28 mouse cellular contexts compared by ENCODE assay signal in genomic region chr2:6647028-6647427, GRCm38 (mm10).
"Had no signal": no experiment of that assay in that cellular context is flagged by ENCODE, and none has a peak within 500 bp of the region (broad histone marks: within the 10 kb centered on the region; RNA-seq: fewer than 3 reads in every experiment).

No protein-coding gene starts in this region.

- H3K36me3 ChIP-seq: embryonic facial prominence, embryonic 10.5 days; embryonic facial prominence, embryonic 12.5 days; embryonic facial prominence, embryonic 13.5 days; embryonic facial prominence, embryonic 15.5 days; forebrain, embryonic 10.5 days; forebrain, embryonic 12.5 days; forebrain, embryonic 15.5 days; heart, embryonic 10.5 days had no signal

- H3K4me3 ChIP-seq: embryonic facial prominence, embryonic 10.5 days; embryonic facial prominence, embryonic 12.5 days; embryonic facial prominence, embryonic 13.5 days; embryonic facial prominence, embryonic 15.5 days; erythroblast, embryonic 14.5 days; forebrain, embryonic 10.5 days; forebrain, embryonic 12.5 days; forebrain, embryonic 13.5 days; forebrain, embryonic 15.5 days; gastrocnemius, adult 2 months; heart, adult 2 months; heart, embryonic 10.5 days had no signal

- H3K27ac ChIP-seq: embryonic facial prominence, embryonic 10.5 days; embryonic facial prominence, embryonic 12.5 days; embryonic facial prominence, embryonic 13.5 days; embryonic facial prominence, embryonic 15.5 days; forebrain, embryonic 10.5 days; forebrain, embryonic 12.5 days; forebrain, embryonic 13.5 days; forebrain, embryonic 15.5 days; gastrocnemius, adult 2 months; heart, adult 2 months; heart, embryonic 10.5 days had no signal

- H3K4me2 ChIP-seq: embryonic facial prominence, embryonic 12.5 days; embryonic facial prominence, embryonic 13.5 days; embryonic facial prominence, embryonic 15.5 days; forebrain, embryonic 12.5 days; forebrain, embryonic 13.5 days; forebrain, embryonic 15.5 days had no signal

- H3K9me3 ChIP-seq: embryonic facial prominence, embryonic 10.5 days; embryonic facial prominence, embryonic 12.5 days; embryonic facial prominence, embryonic 13.5 days; embryonic facial prominence, embryonic 15.5 days; forebrain, embryonic 10.5 days; forebrain, embryonic 12.5 days; forebrain, embryonic 13.5 days; forebrain, embryonic 15.5 days; heart, embryonic 10.5 days had no signal

- H3K27me3 ChIP-seq: embryonic facial prominence, embryonic 12.5 days; embryonic facial prominence, embryonic 13.5 days; embryonic facial prominence, embryonic 15.5 days; forebrain, embryonic 12.5 days; forebrain, embryonic 13.5 days; forebrain, embryonic 15.5 days had no signal

- ATAC-seq: forebrain, embryonic 13.5 days; forebrain, embryonic 14.5 days; forebrain, embryonic 15.5 days; forebrain, embryonic 16.5 days; forebrain, postnatal 0 days had no signal

- H3K4me1 ChIP-seq: embryonic facial prominence, embryonic 10.5 days; embryonic facial prominence, embryonic 12.5 days; embryonic facial prominence, embryonic 13.5 days; embryonic facial prominence, embryonic 15.5 days; forebrain, embryonic 10.5 days; heart, embryonic 10.5 days had no signal

- H3K9ac ChIP-seq: embryonic facial prominence, embryonic 12.5 days; embryonic facial prominence, embryonic 13.5 days; embryonic facial prominence, embryonic 15.5 days; forebrain, embryonic 12.5 days; forebrain, embryonic 13.5 days; forebrain, embryonic 15.5 days; forebrain, postnatal 0 days had no signal

- DNase-seq: cerebellum, adult 8-10 months; cerebellum, adult 9-10 months; cerebellum, adult 9-11 months; cerebellum, postnatal 10 days; cerebellum, postnatal 14 days; cerebellum, postnatal 25 days; cerebellum, postnatal 36 days; embryo, embryonic 11 days; forebrain, postnatal 0 days; gastrocnemius, adult 2 months; gastrocnemius, postnatal 14 days; gastrocnemius, postnatal 25 days; gastrocnemius, postnatal 36 days; heart, adult 11 months; heart, adult 18-20 months; heart, adult 2 months had no signal
